Mouse (Mus musculus): Measurements from ENCODE around the gene Cables2. TPM values are rescaled to one million over a fixed set of nuclear protein-coding genes. Genes with fewer than 3 reads are reported as not detected.

Gene Cables2
- total and polyA plus RNA-seq, 3 experiments, result 13.1 to 19.4 (median 14.7) TPM

GRCm38 (mm10) chr2:180225044-180225761 is 48.1 kb downstream of the Cables2 start:
- peak; percentile 66 for DNase-seq

- no peak for DNase-seq
These were observed 48.7 kb downstream of the Cables2 start for GRCm38 (mm10) chr2:180224647-180225043.

GRCm38 (mm10) chr2:180222250-180222649 is 51.0 kb downstream of the Cables2 start:
- DNase-seq, result no peak

GRCm38 (mm10) chr2:180221051-180221450 is 52.2 kb downstream of the Cables2 start:
- DNase-seq, result no peak

GRCm38 (mm10) chr2:180220165-180220564 is 53.1 kb downstream of the Cables2 start:
- no peak for DNase-seq

GRCm38 (mm10) chr2:180219145-180219943 is 54.0 kb downstream of the Cables2 start:
- DNase-seq, result no peak

GRCm38 (mm10) chr2:180218677-180219076 is 54.6 kb downstream of the Cables2 start:
- DNase-seq, result peak; percentile 59

GRCm38 (mm10) chr2:180218241-180218640 is 55.1 kb downstream of the Cables2 start:
- DNase-seq, result no peak

- DNase-seq, result peak; percentile 86
These were observed 55.7 kb downstream of the Cables2 start for GRCm38 (mm10) chr2:180217587-180217986.

- no peak for DNase-seq
These were observed 56.4 kb downstream of the Cables2 start for GRCm38 (mm10) chr2:180216921-180217320.

- DNase-seq, result peak; percentile 92
These were observed 57.3 kb downstream of the Cables2 start for GRCm38 (mm10) chr2:180215951-180216350.

- DNase-seq, result peak; percentile 65
These were observed 58.3 kb downstream of the Cables2 start for GRCm38 (mm10) chr2:180215011-180215461.

- DNase-seq, result peak; percentile 68
These were observed 58.8 kb downstream of the Cables2 start for GRCm38 (mm10) chr2:180214352-180214978.

- DNase-seq, result no peak
These were observed 61.0 kb downstream of the Cables2 start for GRCm38 (mm10) chr2:180212255-180212654.

- DNase-seq, result no peak
These were observed 64.3 kb downstream of the Cables2 start for GRCm38 (mm10) chr2:180208976-180209375.

Small RNAs within 50 kb of the gene (microRNA-seq; reads per million reads assigned to microRNA genes)
- 0 reads per million in 2 experiments for gene Mir3091

Other genes with a start within 250 kb of the Cables2 start
- gene Lsm14b, start 248.5 kb downstream of the Cables2 start, total RNA-seq (2021), result 10 to 100 TPM; 38.6 to 47.0 TPM
- 26.2 and 27.3 TPM in 2 replicates for gene Lsm14b, start 248.5 kb downstream of the Cables2 start, polyA plus RNA-seq (2012; rRNA removed)
- gene Psma7, start 231.1 kb downstream of the Cables2 start, total RNA-seq (2021), result 100 to 1,000 TPM; 212 to 248 TPM
- gene Psma7, start 231.1 kb downstream of the Cables2 start, polyA plus RNA-seq (2012; rRNA removed), result 91.7 and 121 TPM in 2 replicates
- 10 to 100 TPM in 1 of 2 experiments, 1 to 10 TPM in 1; 6.7 to 11.8 TPM for gene Ss18l1, start 231.0 kb downstream of the Cables2 start, total RNA-seq (2021)
- gene Ss18l1, start 231.0 kb downstream of the Cables2 start, polyA plus RNA-seq (2012; rRNA removed), result 14.2 and 18.1 TPM in 2 replicates
- gene Mtg2, start 202.9 kb downstream of the Cables2 start, total RNA-seq (2021), result 10 to 100 TPM; 13.5 to 22.2 TPM
- 12.4 and 13.1 TPM in 2 replicates for gene Mtg2, start 202.9 kb downstream of the Cables2 start, polyA plus RNA-seq (2012; rRNA removed)
- not detected for gene Hrh3, start 169.0 kb downstream of the Cables2 start, total RNA-seq (2021)
- gene Hrh3, start 169.0 kb downstream of the Cables2 start, polyA plus RNA-seq (2012; rRNA removed), result 0.16 and 0.86 TPM in 2 replicates
- gene Osbpl2, start 154.2 kb downstream of the Cables2 start, total RNA-seq (2021), result 10 to 100 TPM; 41.8 to 42.3 TPM
- 15.8 and 21.7 TPM in 2 replicates for gene Osbpl2, start 154.2 kb downstream of the Cables2 start, polyA plus RNA-seq (2012; rRNA removed)
- 100 to 1,000 TPM; 152 to 183 TPM for gene Adrm1, start 102.0 kb downstream of the Cables2 start, total RNA-seq (2021)
- gene Adrm1, start 102.0 kb downstream of the Cables2 start, polyA plus RNA-seq (2012; rRNA removed), result 280 and 296 TPM in 2 replicates
- gene Lama5, start 47.6 kb downstream of the Cables2 start, total RNA-seq (2021), result 10 to 100 TPM; 30.7 to 35.0 TPM
- 41.7 and 48.7 TPM in 2 replicates for gene Lama5, start 47.6 kb downstream of the Cables2 start, polyA plus RNA-seq (2012; rRNA removed)
- gene Rps21, start 16.1 kb downstream of the Cables2 start, total RNA-seq (2021), result 100 to 1,000 TPM; 380 to 873 TPM
- gene Rps21, start 16.1 kb downstream of the Cables2 start, polyA plus RNA-seq (2012; rRNA removed), result 1,054 and 1,398 TPM in 2 replicates
- gene Rbbp8nl, start 16.4 kb upstream of the Cables2 start, total RNA-seq (2021), result not detected
- gene Rbbp8nl, start 16.4 kb upstream of the Cables2 start, polyA plus RNA-seq (2012; rRNA removed), result not detected in 2 replicates
- under 1 TPM; 0.09 to 0.28 TPM for gene Gata5, start 61.2 kb upstream of the Cables2 start, total RNA-seq (2021)
- gene Gata5, start 61.2 kb upstream of the Cables2 start, polyA plus RNA-seq (2012; rRNA removed), result 0.25 and 0.31 TPM in 2 replicates
- gene Slco4a1, start 182.7 kb upstream of the Cables2 start, total RNA-seq (2021), result 1 to 10 TPM; 2.7 to 3.0 TPM
- gene Slco4a1, start 182.7 kb upstream of the Cables2 start, polyA plus RNA-seq (2012; rRNA removed), result 0.74 and 0.83 TPM in 2 replicates
- gene Ntsr1, start 226.5 kb upstream of the Cables2 start, total RNA-seq (2021), result not detected
- gene Ntsr1, start 226.5 kb upstream of the Cables2 start, polyA plus RNA-seq (2012; rRNA removed), result not detected in 2 replicates